Mouse (Mus musculus) thymus, adult 2 months (tissue): ENCODE data around the gene Scamp3. TPM values are rescaled to one million over a fixed set of nuclear protein-coding genes. Genes with fewer than 3 reads are reported as not detected.

Experiments
- DNase-seq: peaks from one replicate; pipeline ENCODE4 v3.0.0; 2021
- H3K27ac ChIP-seq: fragments of 200-500 bp; 2 replicates; pipeline ENCODE4 v1.5.1; 2012; ENCODE audit warnings: low read length, control low read depth; ENCODE audit not compliant: control insufficient read depth, insufficient read depth
- H3K27me3 ChIP-seq: fragments of 200-500 bp; 2 replicates; pipeline ENCODE4 v1.6.1; 2012; ENCODE audit warnings: mild to moderate bottlenecking, low read length, moderate library complexity, mixed read lengths; ENCODE audit not compliant: control insufficient read depth, insufficient read depth
- H3K36me3 ChIP-seq: fragments of 200-500 bp; 2 replicates; pipeline ENCODE4 v1.6.1; 2012; ENCODE audit warnings: mild to moderate bottlenecking, low read length, moderate library complexity; ENCODE audit not compliant: control insufficient read depth, insufficient read depth
- H3K4me1 ChIP-seq: fragments of 200-500 bp; replicated peaks from 2 replicates; pipeline ENCODE4 v1.6.1; 2012; ENCODE audit warnings: low read length; ENCODE audit not compliant: control insufficient read depth, insufficient read depth
- H3K4me3 ChIP-seq: fragments of 200-500 bp; 2 replicates; pipeline ENCODE4 v1.5.1; 2012; ENCODE audit warnings: mild to moderate bottlenecking, low read length, control low read depth, moderate library complexity; ENCODE audit not compliant: control insufficient read depth, insufficient read depth
- CTCF ChIP-seq: fragments of 200-500 bp; IDR thresholded peaks from 2 replicates; pipeline ENCODE4 v1.5.1; 2012; ENCODE audit warnings: mild to moderate bottlenecking, control low read depth, low read length, moderate library complexity, borderline replicate concordance; ENCODE audit not compliant: control insufficient read depth, poor library complexity, insufficient read depth; ENCODE audit errors: extremely low read depth
- POLR2A ChIP-seq: fragments of 200-500 bp; IDR thresholded peaks from 2 replicates; pipeline ENCODE4 v1.6.1; 2012; ENCODE audit warnings: mild to moderate bottlenecking, low read length, control low read depth, moderate library complexity; ENCODE audit not compliant: control insufficient read depth, poor library complexity, insufficient read depth; ENCODE audit errors: extremely low read depth
- WGBS: fragments of 180-500 bp; shearing (Covaris S2); methylation state at CpG from one replicate; pipeline ENCODE4 v1.1.7; 2018; 5-methylcytosine and 5-hydroxymethylcytosine counted together
- polyA plus RNA-seq: library from polyadenylated mRNA; depleted of rRNA; stranded (reverse); fragments of >200 nt; gene quantifications from 2 replicates; pipeline ENCODE4 v1.2.3, GENCODE M21; 2012

Gene Scamp3
- polyA plus RNA-seq, 1 experiment: 240 TPM

DNA sequence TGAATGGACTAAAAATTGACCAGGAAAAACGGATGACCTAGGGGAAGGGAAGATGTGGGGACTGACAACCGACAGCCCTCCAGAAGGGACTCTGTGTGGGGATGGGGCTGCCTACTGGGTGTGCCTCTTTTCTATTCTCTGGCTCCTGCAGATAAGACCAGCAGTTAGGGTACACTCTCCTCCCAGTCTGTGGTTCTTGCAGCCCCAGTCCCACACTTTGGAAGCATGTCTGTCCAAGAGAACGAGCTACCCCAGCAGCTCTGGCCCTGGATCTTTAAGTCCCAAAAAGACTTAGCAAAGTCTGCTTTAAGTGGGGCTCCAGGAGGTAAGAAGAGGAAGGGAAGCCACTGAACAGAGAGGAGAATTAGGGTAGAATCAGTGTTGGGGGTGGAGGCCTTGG, 41.3 kb upstream of the Scamp3 start, which contains the start of gene Pklr:
Pklr (plus strand) TSS at position 185 of the 400 bp plus-strand sequence.
- Histone ChIP-seq H3K36me3 (no peaks in the 10 kb centered on the region), H3K4me3 (no peak within 1 kb of the TSS), H3K27me3 (no peaks in the 10 kb centered on the region; the same call in 1 of the 2 replicates), H3K4me1 (0 out of 2 replicates have a peak, but pooled peaks cover 5% of the 10 kb centered on the region), H3K27ac (no peak within 1 kb of the TSS)
- DNase-seq: no peak
- 69% methylated on average over 3 of the region's 3 CpGs for WGBS
- TF ChIP-seq CTCF (no peak), POLR2A (no peak)

DNA sequence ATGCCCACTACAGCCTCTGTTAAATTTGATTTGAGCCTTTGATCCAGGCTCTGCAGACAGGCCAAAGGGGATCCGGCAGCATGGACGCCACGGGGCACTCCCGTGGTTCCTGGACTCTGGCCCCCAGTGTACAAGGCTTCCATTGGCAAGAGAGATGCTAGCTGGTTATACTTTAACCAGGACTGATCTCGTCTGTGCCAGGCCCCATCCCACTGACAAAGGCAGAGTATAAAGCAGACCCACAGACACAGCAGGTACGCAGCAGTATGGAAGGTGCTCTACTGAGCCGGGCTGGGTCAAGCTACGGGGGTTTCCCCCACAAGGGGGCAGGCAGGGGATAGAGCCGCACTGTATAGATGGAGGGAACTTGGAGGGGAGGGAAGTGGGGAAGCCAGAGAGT, 40.9 kb upstream of the Scamp3 start:
- Histone ChIP-seq H3K27me3 (no peaks in the 10 kb centered on the region; the same call in 1 of the 2 replicates), H3K4me1 (0 out of 2 replicates have a peak, but pooled peaks cover 5% of the 10 kb centered on the region), H3K4me3 (no peak overlapping the region), H3K27ac (no peak overlapping the region), H3K36me3 (no peaks in the 10 kb centered on the region)
- peak; percentile 58 for DNase-seq
- TF ChIP-seq CTCF (peak; percentile 74; the same call in 1 of the 2 replicates), POLR2A (no peak)
- WGBS: 50% methylated on average over 9 of the region's 9 CpGs

GRCm38 (mm10) chr3:89144821-89145220, 32.5 kb upstream of the Scamp3 start:
- Histone ChIP-seq H3K36me3 (no peaks in the 10 kb centered on the region), H3K27me3 (no peaks in the 10 kb centered on the region), H3K27ac (no peak overlapping the region), H3K4me3 (no peak overlapping the region), H3K4me1 (no peaks in the 10 kb centered on the region)
- DNase-seq: no peak
- 69% methylated on average over 10 of the region's 10 CpGs for WGBS
- TF ChIP-seq CTCF: no peak
- TF ChIP-seq POLR2A: no peak

DNA sequence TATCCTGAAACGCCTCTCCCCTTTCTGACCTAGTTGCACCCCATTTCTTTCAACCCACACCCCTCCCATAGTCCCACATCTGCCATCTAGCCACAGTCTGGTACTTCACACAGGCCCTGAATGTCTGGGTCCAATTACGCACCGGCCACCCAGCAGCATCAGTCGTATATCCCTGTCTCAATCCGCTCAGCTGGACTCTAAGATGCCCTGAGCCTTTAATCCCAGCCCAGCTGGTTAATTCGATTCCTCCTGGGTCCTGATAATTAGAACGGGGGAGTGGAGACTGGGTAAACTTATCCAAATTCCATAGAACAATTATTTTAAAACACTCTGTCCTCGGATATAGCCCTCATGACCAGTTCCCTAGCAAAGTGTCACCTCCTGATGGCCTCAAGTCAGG, 31.7 kb upstream of the Scamp3 start:
- TF ChIP-seq CTCF (no peak), POLR2A (no peak)
- Histone ChIP-seq H3K27ac (no peak overlapping the region), H3K4me1 (no peaks in the 10 kb centered on the region), H3K27me3 (no peaks in the 10 kb centered on the region), H3K36me3 (no peaks in the 10 kb centered on the region), H3K4me3 (no peak overlapping the region)
- DNase-seq: no peak
- WGBS: 75% methylated on average over 8 of the region's 8 CpGs

DNA sequence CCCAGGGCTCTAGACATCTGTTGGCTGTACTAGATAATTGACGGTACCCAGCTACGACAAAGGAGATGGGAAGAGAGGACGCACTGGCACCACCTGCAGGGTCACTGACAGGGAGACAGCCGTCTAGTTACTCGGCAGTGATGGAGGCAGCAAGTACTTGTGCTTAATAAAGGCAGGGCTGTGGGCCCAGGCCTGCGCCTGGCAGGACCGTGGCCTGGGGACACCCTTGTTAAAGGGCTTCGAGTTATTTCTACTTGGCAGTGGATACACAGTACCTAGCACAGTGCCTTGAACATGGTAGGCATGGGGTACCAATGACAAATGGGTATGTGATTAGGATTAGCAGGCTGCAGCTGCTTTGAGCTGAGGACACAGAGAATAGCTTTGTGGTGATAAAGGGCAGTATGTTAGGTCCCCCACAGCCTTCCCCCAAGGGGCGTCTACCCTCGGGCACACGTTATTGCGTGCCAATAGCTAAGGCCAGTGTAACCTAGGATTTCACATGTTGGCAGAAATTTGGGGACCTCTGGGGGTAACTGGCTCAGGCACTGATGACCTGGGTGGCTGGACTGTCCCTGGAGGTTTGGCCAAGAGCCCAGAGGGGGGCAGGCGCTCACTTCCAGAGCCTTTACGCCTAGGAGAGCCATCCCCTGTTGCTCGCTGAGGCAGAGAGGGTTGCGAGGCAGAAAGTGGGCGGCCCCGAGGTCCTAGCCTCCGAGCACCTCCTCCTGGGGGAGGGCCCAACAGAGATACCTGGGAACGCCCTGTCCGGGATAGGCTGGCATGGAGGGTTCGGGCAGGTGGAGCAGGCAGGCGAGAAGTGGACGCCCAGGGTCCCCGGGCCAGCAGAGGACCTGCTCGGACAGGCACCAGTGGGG, 29.9 kb upstream of the Scamp3 start:
- 45% methylated on average over 26 of the region's 26 CpGs for WGBS

GRCm38 (mm10) chr3:89147979-89148311, 29.3 kb upstream of the Scamp3 start:
- TF ChIP-seq CTCF (no peak), POLR2A (no peak)
- Histone ChIP-seq H3K27ac (no peak overlapping the region), H3K36me3 (no peaks in the 10 kb centered on the region), H3K27me3 (no peaks in the 10 kb centered on the region), H3K4me1 (no peaks in the 10 kb centered on the region), H3K4me3 (no peak overlapping the region)
- WGBS: 29% methylated on average over 15 of the region's 15 CpGs
- no peak for DNase-seq

More for the DNA sequence above, 29.9 kb upstream of the Scamp3 start:
- TF ChIP-seq POLR2A: no peak
- no peak for TF ChIP-seq CTCF
- Histone ChIP-seq H3K27ac (no peak overlapping the region), H3K4me3 (no peak overlapping the region), H3K27me3 (no peaks in the 10 kb centered on the region), H3K36me3 (no peaks in the 10 kb centered on the region), H3K4me1 (no peaks in the 10 kb centered on the region)
- DNase-seq: no peak
